Mouse (Mus musculus) liver, embryonic 12.5 days (tissue): Measurements from ENCODE around the gene St6galnac6. TPM values are rescaled to one million over a fixed set of nuclear protein-coding genes. Genes with fewer than 3 reads are reported as not detected.

ENCODE experiments used
- ATAC-seq: fragments of 200-750 bp; cut with Nextera tagmentation; 2 replicates; pipeline ENCODE4 v1.8.0; 2017; ENCODE audit warnings: moderate number of reproducible peaks, mild to moderate bottlenecking, moderate library complexity
- H3K27ac ChIP-seq: fragments of 300-500 bp; sonication (generic); 2 replicates; pipeline ENCODE4 v1.5.1; 2016; ENCODE audit warnings: mild to moderate bottlenecking
- H3K27me3 ChIP-seq: fragments of 300-500 bp; sonication (generic); replicated peaks from 2 replicates; pipeline ENCODE4 v1.6.1; 2016; ENCODE audit warnings: mild to moderate bottlenecking, moderate library complexity
- H3K36me3 ChIP-seq: fragments of 300-500 bp; sonication (generic); 2 replicates; pipeline ENCODE4 v1.6.1; 2016; ENCODE audit warnings: mild to moderate bottlenecking, moderate library complexity
- H3K4me1 ChIP-seq: fragments of 300-500 bp; sonication (generic); 2 replicates; pipeline ENCODE4 v1.6.1; 2016
- H3K4me2 ChIP-seq: fragments of 300-500 bp; sonication (generic); 2 replicates; pipeline ENCODE4 v1.6.1; 2016; ENCODE audit warnings: mild to moderate bottlenecking, moderate library complexity
- H3K4me3 ChIP-seq: fragments of 300-500 bp; sonication (generic); 2 replicates; pipeline ENCODE4 v1.5.1; 2016; ENCODE audit warnings: mild to moderate bottlenecking, moderate library complexity
- H3K9ac ChIP-seq: fragments of 300-500 bp; sonication (generic); 2 replicates; pipeline ENCODE4 v1.6.1; 2016; ENCODE audit warnings: mild to moderate bottlenecking, moderate library complexity
- H3K9me3 ChIP-seq: fragments of 300-500 bp; sonication (generic); replicated peaks from 2 replicates; pipeline ENCODE4 v1.6.1; 2016; ENCODE audit warnings: mild to moderate bottlenecking, moderate library complexity
- WGBS: fragments of 180-500 bp; shearing (Covaris S2); methylation state at CpG from one replicate; pipeline ENCODE4 v1.1.7; 2016; ENCODE audit not compliant: insufficient replicate concordance; 5-methylcytosine and 5-hydroxymethylcytosine counted together
- polyA plus RNA-seq: library from polyadenylated mRNA; unstranded; fragments of >200 nt; fragmentation: Nextera tagmentation; extraction: Ambion mirVana; gene quantifications from 2 replicates; pipeline ENCODE4 v1.2.1, GENCODE M21; 2016

Gene St6galnac6
- 14.5 and 15.4 TPM in 2 replicates for polyA plus RNA-seq

DNA sequence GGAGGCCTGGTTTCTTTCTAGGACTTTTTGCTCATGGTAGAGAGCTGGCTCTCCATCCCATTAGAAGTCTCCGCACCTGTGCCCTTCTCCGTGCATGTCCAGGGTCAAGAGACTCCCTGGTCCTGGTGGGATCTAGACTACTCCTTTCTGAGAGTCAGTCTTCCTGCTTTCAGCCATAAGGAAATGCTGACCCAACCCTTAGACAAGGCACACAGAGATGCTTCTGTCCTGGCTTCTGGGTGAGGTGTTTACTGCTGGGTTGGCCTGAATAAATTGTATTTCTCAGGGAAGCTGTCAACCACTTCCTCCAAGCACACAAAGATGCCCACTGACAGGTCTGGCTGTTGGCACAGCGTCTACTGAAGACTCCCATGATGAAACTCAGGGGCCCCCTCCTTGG, at the start of gene St6galnac6:
TSS of gene St6galnac6 (plus strand) at position 301 of the 400 bp plus-strand sequence.
- H3K27me3 ChIP-seq = no peaks in the 10 kb centered on the region
- no peak within 1 kb of the TSS for H3K4me2 ChIP-seq
- no peaks in the 10 kb centered on the region for H3K9me3 ChIP-seq
- 78% methylated on average over 3 of the region's 3 CpGs for WGBS
- no peak for ATAC-seq
- no peak within 1 kb of the TSS for H3K4me3 ChIP-seq
- peaks cover 26% of the 10 kb centered on the region for H3K4me1 ChIP-seq
- no peak within 1 kb of the TSS for H3K27ac ChIP-seq
- H3K36me3 ChIP-seq = peaks cover 32% of the 10 kb centered on the region
- 0 out of 2 replicates have a peak within 1 kb of the TSS, but pooled peaks have one; percentile 17 for H3K9ac ChIP-seq

DNA sequence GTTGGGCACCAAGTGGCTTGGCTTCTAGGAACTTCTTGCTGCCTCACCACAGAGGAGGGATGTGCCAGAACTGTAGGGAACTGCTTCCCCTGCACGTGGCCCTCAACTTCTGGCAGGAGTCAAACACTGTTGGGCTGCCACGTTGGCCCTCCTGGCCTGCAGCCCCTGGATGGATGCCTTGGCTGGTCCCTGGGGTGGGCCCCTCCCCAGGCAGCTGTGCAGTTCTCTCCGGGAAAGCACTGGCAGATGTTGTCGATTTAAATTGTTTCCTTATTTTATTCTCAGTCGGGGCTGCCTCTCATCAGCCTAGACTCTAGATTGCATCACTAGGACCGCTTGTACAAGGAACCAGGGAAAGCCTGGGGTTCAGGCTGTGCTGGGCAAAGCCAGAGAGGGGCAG, 49.7 kb upstream of the St6galnac6 start:
- H3K4me2 ChIP-seq = no peak overlapping the region
- H3K27me3 ChIP-seq = no peaks in the 10 kb centered on the region
- 61% methylated on average over 6 of the region's 6 CpGs for WGBS
- no peak overlapping the region for H3K9ac ChIP-seq
- no peaks in the 10 kb centered on the region for H3K9me3 ChIP-seq
- 0 out of 2 replicates have a peak, but pooled peaks cover 6% of the 10 kb centered on the region for H3K4me1 ChIP-seq
- no peaks in the 10 kb centered on the region for H3K36me3 ChIP-seq
- ATAC-seq = no peak
- no peak overlapping the region for H3K27ac ChIP-seq
- H3K4me3 ChIP-seq = no peak overlapping the region

DNA sequence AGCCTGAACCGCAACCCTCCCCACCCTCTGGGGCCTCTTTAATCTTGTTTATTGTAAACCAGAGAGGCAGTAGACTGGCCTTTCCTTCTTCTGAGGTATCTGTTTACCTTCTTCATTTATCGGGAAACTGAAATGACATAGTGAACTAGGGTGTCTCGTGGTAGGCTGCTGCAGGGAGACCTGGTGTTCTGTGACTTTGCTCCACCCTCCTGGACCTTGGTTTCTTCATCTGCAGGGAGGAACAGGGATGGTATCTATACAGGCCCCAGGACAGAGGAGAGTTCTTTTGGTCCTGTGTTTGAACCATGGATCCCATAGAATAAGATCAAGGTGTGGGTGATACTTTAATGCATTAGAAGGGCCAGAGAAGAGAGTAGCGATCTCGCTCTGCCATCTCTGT, 48.3 kb upstream of the St6galnac6 start:
- Histone ChIP-seq H3K4me1 (peaks cover 12% of the 10 kb centered on the region; the same call in 1 of the 2 replicates), H3K36me3 (no peaks in the 10 kb centered on the region), H3K27ac (no peak overlapping the region), H3K9ac (no peak overlapping the region), H3K4me3 (no peak overlapping the region), H3K9me3 (no peaks in the 10 kb centered on the region), H3K27me3 (no peaks in the 10 kb centered on the region), H3K4me2 (no peak overlapping the region)
- ATAC-seq = no peak
- 74% methylated on average over 5 of the region's 5 CpGs for WGBS

GRCm38 (mm10) chr2:32553592-32554148, 45.8 kb upstream of the St6galnac6 start:
- no peak for ATAC-seq
- no peak overlapping the region for H3K27ac ChIP-seq
- no peak overlapping the region for H3K4me2 ChIP-seq
- H3K4me1 ChIP-seq = peaks cover 16% of the 10 kb centered on the region; the same call in 1 of the 2 replicates
- no peaks in the 10 kb centered on the region for H3K9me3 ChIP-seq
- H3K36me3 ChIP-seq = no peaks in the 10 kb centered on the region
- no peaks in the 10 kb centered on the region for H3K27me3 ChIP-seq
- WGBS = 23% methylated on average over 7 of the region's 7 CpGs
- no peak overlapping the region for H3K9ac ChIP-seq
- no peak overlapping the region for H3K4me3 ChIP-seq

DNA sequence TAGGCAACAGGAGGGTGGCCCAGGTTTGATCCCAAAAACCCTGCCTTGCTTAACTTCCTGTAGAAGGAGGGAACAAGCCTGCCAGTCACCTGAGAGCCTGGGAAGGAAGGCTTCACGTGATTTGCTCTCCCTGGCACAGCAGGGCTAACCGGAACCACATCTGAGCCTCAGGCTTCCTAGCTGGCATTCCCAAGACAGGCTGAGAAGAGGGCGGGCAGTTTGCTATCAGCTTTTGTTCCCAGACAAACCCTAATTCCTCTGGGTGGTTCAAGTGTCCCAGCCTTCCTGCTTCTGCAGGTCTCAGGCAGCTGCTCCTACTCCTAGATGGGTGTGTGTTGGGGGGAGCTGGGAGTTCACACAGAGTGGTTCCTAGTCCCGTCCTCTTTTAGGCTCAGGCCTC, 44.0 kb upstream of the St6galnac6 start:
- Histone ChIP-seq H3K4me3 (no peak overlapping the region), H3K27ac (no peak overlapping the region), H3K27me3 (no peaks in the 10 kb centered on the region), H3K4me2 (no peak overlapping the region), H3K4me1 (peaks cover 24% of the 10 kb centered on the region), H3K36me3 (no peaks in the 10 kb centered on the region), H3K9me3 (no peaks in the 10 kb centered on the region), H3K9ac (no peak overlapping the region)
- ATAC-seq = no peak
- 55% methylated on average over 4 of the region's 4 CpGs for WGBS

- Histone ChIP-seq H3K4me1 (peaks cover 29% of the 10 kb centered on the region), H3K9ac (no peak overlapping the region), H3K4me2 (no peak overlapping the region), H3K27ac (no peak overlapping the region), H3K9me3 (no peaks in the 10 kb centered on the region), H3K36me3 (no peaks in the 10 kb centered on the region), H3K27me3 (no peaks in the 10 kb centered on the region), H3K4me3 (no peak overlapping the region)
- no peak for ATAC-seq
- 47% methylated on average over 7 of the region's 7 CpGs for WGBS
Measured at GRCm38 (mm10) chr2:32556019-32556418, 43.5 kb upstream of the St6galnac6 start.

DNA sequence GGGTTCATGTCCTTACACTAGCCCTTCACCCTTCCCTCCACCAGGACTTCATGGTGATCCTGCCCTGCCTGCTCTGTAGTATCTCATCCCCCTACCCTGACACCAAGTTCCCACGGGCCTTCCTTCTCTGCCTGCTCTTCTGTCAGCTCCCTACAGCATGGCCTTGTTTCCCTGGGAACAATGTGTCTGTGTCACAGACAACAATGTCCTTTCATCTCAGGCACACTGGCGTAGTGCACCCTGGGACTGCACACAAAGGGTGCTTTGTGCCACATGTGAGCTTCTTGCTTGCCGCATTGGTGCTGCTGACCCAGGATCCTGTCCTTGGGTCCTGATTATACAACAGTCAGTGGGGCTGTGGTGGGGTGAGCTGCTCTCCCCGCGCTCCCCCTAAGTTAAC, 39.9 kb upstream of the St6galnac6 start:
- no peak for ATAC-seq
- Histone ChIP-seq H3K27me3 (no peaks in the 10 kb centered on the region), H3K27ac (no peak overlapping the region), H3K4me2 (no peak overlapping the region), H3K4me1 (peaks cover 23% of the 10 kb centered on the region), H3K9me3 (no peaks in the 10 kb centered on the region), H3K4me3 (no peak overlapping the region), H3K9ac (no peak overlapping the region), H3K36me3 (0 out of 2 replicates have a peak, but pooled peaks cover 5% of the 10 kb centered on the region)
- WGBS = 75% methylated on average over 5 of the region's 5 CpGs

GRCm38 (mm10) chr2:32566536-32567063, 32.9 kb upstream of the St6galnac6 start:
- Histone ChIP-seq H3K4me1 (peaks cover 4% of the 10 kb centered on the region), H3K4me3 (no peak overlapping the region), H3K36me3 (peaks cover 24% of the 10 kb centered on the region; the same call in 1 of the 2 replicates), H3K27ac (no peak overlapping the region), H3K9me3 (no peaks in the 10 kb centered on the region), H3K27me3 (no peaks in the 10 kb centered on the region), H3K4me2 (no peak overlapping the region), H3K9ac (no peak overlapping the region)
- 22% methylated on average over 4 of the region's 4 CpGs for WGBS
- no peak for ATAC-seq

GRCm38 (mm10) chr2:32568149-32568548, 31.4 kb upstream of the St6galnac6 start:
- Histone ChIP-seq H3K27ac (no peak overlapping the region), H3K4me2 (no peak overlapping the region), H3K4me1 (peaks cover 16% of the 10 kb centered on the region), H3K9ac (no peak overlapping the region), H3K4me3 (no peak overlapping the region), H3K27me3 (no peaks in the 10 kb centered on the region), H3K36me3 (peaks cover 35% of the 10 kb centered on the region), H3K9me3 (no peaks in the 10 kb centered on the region)
- no peak for ATAC-seq
- 46% methylated on average over 5 of the region's 5 CpGs for WGBS

GRCm38 (mm10) chr2:32568941-32569340, 30.6 kb upstream of the St6galnac6 start:
- Histone ChIP-seq H3K27ac (no peak overlapping the region), H3K9ac (no peak overlapping the region), H3K4me2 (no peak overlapping the region), H3K36me3 (peaks cover 36% of the 10 kb centered on the region), H3K27me3 (no peaks in the 10 kb centered on the region), H3K9me3 (no peaks in the 10 kb centered on the region), H3K4me1 (peaks cover 16% of the 10 kb centered on the region), H3K4me3 (no peak overlapping the region)
- 83% methylated on average over 3 of the region's 3 CpGs for WGBS
- no peak for ATAC-seq

DNA sequence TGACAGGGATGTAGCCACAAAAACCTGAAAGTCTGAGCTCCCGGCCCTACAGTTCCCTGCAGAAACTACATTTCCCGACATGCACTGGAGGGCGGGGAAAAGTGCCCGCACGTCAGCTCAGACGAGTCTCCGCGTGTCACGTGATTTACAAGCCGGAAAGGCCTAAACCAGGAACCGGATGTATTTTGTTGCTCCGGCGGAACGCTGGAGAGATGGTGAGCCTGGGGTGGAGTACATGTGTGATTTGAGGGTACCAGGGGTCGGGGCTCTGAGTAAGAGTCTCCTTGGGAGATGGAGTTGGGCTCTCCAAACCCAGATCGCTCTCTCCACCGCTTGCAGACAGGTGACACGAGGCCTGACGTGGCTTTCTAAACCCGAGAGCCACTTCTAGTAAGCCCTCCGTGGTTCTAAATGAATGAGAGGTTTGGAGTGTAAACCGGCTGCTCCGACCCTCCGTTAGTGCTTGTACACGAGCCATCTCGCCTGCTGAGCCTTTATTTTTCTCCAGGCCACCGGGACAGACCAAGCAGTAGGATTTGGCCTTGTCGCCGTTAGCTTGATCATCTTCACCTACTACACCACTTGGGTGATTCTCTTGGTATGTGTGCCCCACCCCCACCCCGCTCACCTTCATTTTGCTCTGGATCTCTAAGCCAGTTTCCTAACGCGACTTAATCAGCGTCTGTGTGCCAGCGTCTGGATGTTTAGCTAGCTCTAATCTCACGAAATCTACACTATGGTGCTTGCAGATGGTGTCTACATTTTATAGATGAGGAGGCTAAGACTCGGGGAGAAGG, 28.6 kb upstream of the St6galnac6 start, which contains the start of gene Dpm2:
TSS of gene Dpm2 (plus strand) at position 161 of the 797 bp plus-strand sequence.
- Histone ChIP-seq H3K4me3 (peak within 1 kb of the TSS; percentile 72), H3K9me3 (no peaks in the 10 kb centered on the region), H3K36me3 (peaks cover 30% of the 10 kb centered on the region), H3K4me2 (peak within 1 kb of the TSS; percentile 89), H3K9ac (peak within 1 kb of the TSS; percentile 75), H3K27me3 (peaks cover 8% of the 10 kb centered on the region), H3K27ac (peak within 1 kb of the TSS; percentile 69), H3K4me1 (peaks cover 25% of the 10 kb centered on the region)
- under 1% methylated on average over 36 of the region's 36 CpGs for WGBS
- ATAC-seq = peak; percentile 83

DNA sequence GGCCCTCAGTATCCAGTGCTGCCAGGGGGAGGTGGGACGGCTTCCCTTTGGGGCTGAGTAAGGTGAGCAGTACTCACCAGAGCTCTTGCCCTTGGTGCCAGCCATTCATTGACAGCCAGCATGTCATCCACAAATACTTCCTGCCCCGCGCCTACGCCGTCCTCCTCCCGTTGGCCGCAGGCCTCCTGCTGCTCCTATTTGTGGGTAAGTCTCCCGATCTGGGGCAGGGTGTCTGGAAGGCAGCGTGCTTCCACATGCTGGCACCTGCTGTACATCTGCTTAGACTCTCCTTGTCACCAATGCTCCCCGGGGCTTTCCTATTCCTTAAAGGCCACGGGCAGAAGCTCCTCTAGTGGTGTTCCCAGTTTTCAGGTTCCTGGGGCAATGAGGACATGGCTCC, 27.3 kb upstream of the St6galnac6 start:
- no peak overlapping the region for H3K4me3 ChIP-seq
- H3K27ac ChIP-seq = no peak overlapping the region
- peaks cover 28% of the 10 kb centered on the region for H3K4me1 ChIP-seq
- no peak for ATAC-seq
- peaks cover 21% of the 10 kb centered on the region for H3K27me3 ChIP-seq
- H3K9me3 ChIP-seq = no peaks in the 10 kb centered on the region
- peak overlapping the region; percentile 89 for H3K4me2 ChIP-seq
- no peak overlapping the region for H3K9ac ChIP-seq
- H3K36me3 ChIP-seq = peaks cover 22% of the 10 kb centered on the region
- WGBS = 88% methylated on average over 11 of the region's 11 CpGs
